Mouse (Mus musculus): ENCODE measurements around the gene Phactr1.

- no peak for TF ChIP-seq CTCF (IDR thresholded peaks at IDR 0.05; ENCODE audit: control insufficient read depth, insufficient read depth, low read length)
- no peak for TF ChIP-seq POLR2A (IDR thresholded peaks at IDR 0.05; ENCODE audit: borderline replicate concordance, control insufficient read depth, low read depth, low read length)
Observed at GRCm38 (mm10) chr13:42916194-42917033, 236.0 kb downstream of the Phactr1 start.

Measured in bone marrow, adult 2 months (tissue).